Mouse (Mus musculus): ENCODE results near the gene Vmn1r234.
"Not testable (repeated sequence)": the region's sequence is repeated elsewhere in the genome, so short reads cannot be mapped to it uniquely, and the experiment has no call there.

Vmn1r234 gene

DNA sequence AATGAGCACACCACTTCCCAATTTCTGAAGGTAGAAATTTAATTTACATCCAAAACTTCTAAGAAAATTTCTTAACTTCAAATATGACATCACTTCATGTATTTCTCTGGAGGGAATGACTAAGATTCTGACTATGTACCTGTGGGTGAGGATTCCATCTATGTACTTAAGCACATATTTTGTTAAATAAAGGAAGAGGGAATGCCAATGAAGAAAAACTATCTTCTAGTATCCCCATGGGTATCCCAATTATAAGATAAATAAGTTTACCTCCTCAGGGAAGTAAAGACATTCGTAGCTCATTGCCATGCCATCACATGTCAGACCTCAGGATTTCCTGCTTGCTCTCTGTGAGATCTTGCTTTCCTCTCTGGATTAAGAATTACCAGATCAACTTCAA is at the start of gene Vmn1r234:
Gene Vmn1r234, plus strand, starts transcription at position 301 of the 400 bp plus-strand sequence.
- no peak for DNase-seq (ENCODE audit: low read depth, low spot score)

GRCm38 (mm10) chr17:21211081-21211480 is 14.8 kb upstream of the Vmn1r234 start:
- not testable (repeated sequence) for DNase-seq (ENCODE audit: low read depth, low spot score)

DNA sequence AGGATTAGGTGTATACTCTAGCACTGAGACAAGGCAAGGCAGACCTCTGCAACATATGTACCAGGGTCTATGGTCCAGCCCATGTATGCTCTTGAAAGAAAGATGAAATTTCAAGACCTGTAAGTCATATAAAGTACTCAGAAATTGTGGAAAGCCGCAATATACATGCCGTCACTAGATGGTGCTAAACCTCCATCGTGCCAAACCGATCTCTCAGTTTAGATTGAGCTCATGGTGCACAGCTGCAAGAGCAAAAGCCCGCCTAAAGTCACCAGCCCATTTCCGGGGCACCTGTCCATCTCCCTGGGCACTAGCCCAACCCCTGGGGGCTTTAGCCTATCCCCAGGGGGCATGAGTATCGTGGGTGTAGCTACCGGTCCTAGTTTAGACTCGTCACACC is 5.8 kb downstream of the Vmn1r234 start:
- DNase-seq (ENCODE audit: low read depth, low spot score), result peak; percentile 65

- no peak for DNase-seq (ENCODE audit: low read depth, low spot score)
Measured at GRCm38 (mm10) chr17:21256111-21256510, 30.2 kb downstream of the Vmn1r234 start, which contains the start of gene Vmn1r235. Gene Vmn1r235, plus strand, starts transcription at chr17:21256411.

GRCm38 (mm10) chr17:21272103-21272502 is 46.2 kb downstream of the Vmn1r234 start:
- peak; percentile 84 for DNase-seq (ENCODE audit: low read depth, low spot score)

DNA sequence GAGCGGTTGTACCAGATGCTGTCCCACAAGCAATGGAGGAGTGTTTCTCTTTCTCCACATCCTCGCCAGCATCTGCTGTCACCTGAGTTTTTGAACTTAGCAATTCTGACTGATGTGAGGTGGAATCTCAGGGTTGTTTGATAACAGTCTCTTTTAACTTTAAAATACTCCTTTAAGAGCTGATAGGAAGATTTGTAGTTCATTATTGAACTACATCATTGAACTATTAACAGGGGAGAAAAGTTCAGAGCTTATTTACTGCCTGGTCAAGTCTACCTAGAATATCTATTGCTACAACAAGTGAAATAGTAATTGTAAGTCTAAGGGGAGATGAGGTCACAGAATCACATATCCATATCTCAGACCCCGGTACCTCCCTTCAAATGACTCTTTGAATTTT is 56.8 kb downstream of the Vmn1r234 start, which contains the start of gene Vmn1r236:
Gene Vmn1r236, plus strand, starts transcription at position 301 of the 400 bp plus-strand sequence.
- no peak for DNase-seq (ENCODE audit: low read depth, low spot score)

DNA sequence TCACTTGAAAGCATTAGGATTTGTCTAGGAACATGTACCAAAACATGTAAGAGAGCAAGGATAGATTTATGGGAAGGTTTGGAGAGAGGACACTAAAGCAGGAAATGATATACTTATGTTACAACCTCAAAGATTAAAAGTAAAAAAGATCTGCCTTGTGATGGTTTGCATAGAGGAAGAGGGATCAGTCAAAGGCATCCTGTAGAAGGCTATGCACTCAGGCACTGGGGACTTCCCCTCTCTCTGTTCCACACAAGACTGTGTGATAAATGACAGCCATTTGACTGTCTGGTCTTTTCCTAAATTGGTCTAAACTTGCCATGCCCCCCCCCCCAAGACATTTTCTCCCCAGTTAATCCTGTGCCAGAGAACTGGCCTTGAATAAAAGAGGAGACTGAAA is 58.5 kb downstream of the Vmn1r234 start:
- DNase-seq (ENCODE audit: low read depth, low spot score), result no peak

Data from R1 (cell line).